Mouse (Mus musculus) hindlimb bud, embryonic 11.5 days (tissue): ENCODE measurements around the gene Pou3f1.

Experiments used
- DNase-seq: peaks from one replicate; pipeline ENCODE4 v3.0.0-alpha.2; 2012; ENCODE audit warnings: low read depth, low spot score; ENCODE audit errors: extremely low spot score

The Pou3f1 gene

GRCm38 (mm10) chr4:124656854-124657650 is 445 bp downstream of the Pou3f1 start:
- DNase-seq, result no peak

GRCm38 (mm10) chr4:124657781-124658180 is 1.2 kb downstream of the Pou3f1 start:
- no peak for DNase-seq

GRCm38 (mm10) chr4:124658412-124658851 is 1.8 kb downstream of the Pou3f1 start:
- no peak for DNase-seq

- DNase-seq, result no peak
Observed at GRCm38 (mm10) chr4:124659251-124660217, 2.9 kb downstream of the Pou3f1 start.

GRCm38 (mm10) chr4:124660603-124661002 is 4.0 kb downstream of the Pou3f1 start:
- no peak for DNase-seq

GRCm38 (mm10) chr4:124663034-124663433 is 6.4 kb downstream of the Pou3f1 start:
- DNase-seq, result no peak

GRCm38 (mm10) chr4:124664185-124664584 is 7.6 kb downstream of the Pou3f1 start:
- no peak for DNase-seq

GRCm38 (mm10) chr4:124664604-124665003 is 8.0 kb downstream of the Pou3f1 start:
- DNase-seq, result no peak

GRCm38 (mm10) chr4:124667476-124668033 is 10.9 kb downstream of the Pou3f1 start:
- DNase-seq, result no peak

- no peak for DNase-seq
Observed at GRCm38 (mm10) chr4:124668078-124668477, 11.5 kb downstream of the Pou3f1 start.

GRCm38 (mm10) chr4:124670232-124670631 is 13.6 kb downstream of the Pou3f1 start:
- no peak for DNase-seq

GRCm38 (mm10) chr4:124671583-124671982 is 15.0 kb downstream of the Pou3f1 start:
- DNase-seq, result no peak

- DNase-seq, result no peak
Observed at GRCm38 (mm10) chr4:124672347-124673320, 16.0 kb downstream of the Pou3f1 start.

- DNase-seq, result no peak
Observed at GRCm38 (mm10) chr4:124674334-124675032, 17.9 kb downstream of the Pou3f1 start.

- peak; percentile 64 for DNase-seq
Observed at GRCm38 (mm10) chr4:124675037-124675436, 18.4 kb downstream of the Pou3f1 start.

- no peak for DNase-seq
Observed at GRCm38 (mm10) chr4:124675958-124676357, 19.4 kb downstream of the Pou3f1 start.

- no peak for DNase-seq
Observed at GRCm38 (mm10) chr4:124682270-124682669, 25.7 kb downstream of the Pou3f1 start.

- no peak for DNase-seq
Observed at GRCm38 (mm10) chr4:124683474-124683873, 26.9 kb downstream of the Pou3f1 start.

- DNase-seq, result no peak
Observed at GRCm38 (mm10) chr4:124685004-124685403, 28.4 kb downstream of the Pou3f1 start.

GRCm38 (mm10) chr4:124685453-124685852 is 28.8 kb downstream of the Pou3f1 start:
- no peak for DNase-seq
